Mouse (Mus musculus) small intestine, adult 2 months (tissue): ENCODE data around the gene Nt5dc3. TPM values are rescaled to one million over a fixed set of nuclear protein-coding genes. Genes with fewer than 3 reads are reported as not detected.
A peak's percentile ranks its signal among the peaks of the same experiment; 100 is the strongest.

Experiments
- H3K27ac ChIP-seq: fragments of 200-500 bp; 2 replicates; pipeline ENCODE4 v1.5.1; 2012; ENCODE audit warnings: low read depth, low read length, control low read depth, inconsistent platforms; ENCODE audit not compliant: insufficient read depth
- H3K27me3 ChIP-seq: fragments of 200-500 bp; 2 replicates; pipeline ENCODE4 v1.6.1; 2012; ENCODE audit warnings: mild to moderate bottlenecking, moderate library complexity, low read length, inconsistent platforms; ENCODE audit not compliant: control insufficient read depth, insufficient read depth
- H3K36me3 ChIP-seq: fragments of 200-500 bp; 2 replicates; pipeline ENCODE4 v1.6.1; 2012; ENCODE audit warnings: mild to moderate bottlenecking, low read length, control low read depth, inconsistent platforms; ENCODE audit not compliant: control insufficient read depth, insufficient read depth
- H3K4me1 ChIP-seq: fragments of 200-500 bp; 2 replicates; pipeline ENCODE4 v1.6.1; 2012; ENCODE audit warnings: low read length, inconsistent platforms, mixed read lengths; ENCODE audit not compliant: control insufficient read depth, insufficient read depth, insufficient read length
- H3K4me3 ChIP-seq: fragments of 200-500 bp; 2 replicates; pipeline ENCODE4 v1.5.1; 2012; ENCODE audit warnings: low read depth, mild to moderate bottlenecking, control low read depth, inconsistent platforms, low read length, moderate library complexity
- CTCF ChIP-seq: fragments of 200-500 bp; IDR thresholded peaks from 2 replicates; pipeline ENCODE4 v1.5.1; 2012; ENCODE audit warnings: low read depth, mild to moderate bottlenecking, control low read depth, inconsistent platforms, low read length, moderate library complexity, mixed read lengths; ENCODE audit not compliant: insufficient replicate concordance, insufficient read length; ENCODE audit errors: extremely low read depth
- POLR2A ChIP-seq: fragments of 200-500 bp; IDR thresholded peaks from 2 replicates; pipeline ENCODE4 v1.6.1; 2012; ENCODE audit warnings: low read depth, mild to moderate bottlenecking, control low read depth, inconsistent platforms, low read length, moderate library complexity
- WGBS: fragments of 180-500 bp; shearing (Covaris S2); methylation state at CpG from one replicate; pipeline ENCODE4 v1.1.7; 2018; 5-methylcytosine and 5-hydroxymethylcytosine counted together
- polyA plus RNA-seq: library from polyadenylated mRNA; depleted of rRNA; stranded (reverse); fragments of >200 nt; gene quantifications from 2 replicates; pipeline ENCODE4 v1.2.3, GENCODE M21; 2012

Gene Nt5dc3
- polyA plus RNA-seq, 1 experiment, result 1.8 TPM

DNA sequence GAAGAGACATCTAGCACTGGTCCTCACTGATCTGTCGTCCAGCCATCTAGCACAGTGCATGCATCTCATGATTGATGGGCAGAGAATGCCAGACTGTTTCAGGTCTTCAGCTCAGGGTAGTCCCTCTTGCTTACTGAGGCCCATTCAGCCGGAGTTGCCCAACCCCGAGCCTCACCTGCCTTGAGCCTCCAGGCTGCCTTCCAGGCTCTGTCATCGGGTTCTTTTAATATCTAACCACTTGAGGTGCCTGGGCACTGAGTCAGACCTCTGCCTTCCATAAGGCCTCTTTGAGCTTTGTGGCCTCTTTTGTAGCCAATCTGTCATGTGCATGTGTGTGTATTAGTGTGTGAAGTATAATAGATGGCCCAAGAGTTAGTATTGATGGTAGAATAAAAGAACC is 70.7 kb downstream of the Nt5dc3 start:
- Histone ChIP-seq H3K36me3 (no peaks in the 10 kb centered on the region), H3K4me1 (no peaks in the 10 kb centered on the region), H3K27ac (no peak overlapping the region), H3K4me3 (no peak overlapping the region), H3K27me3 (no peaks in the 10 kb centered on the region)
- TF ChIP-seq POLR2A (no peak), CTCF (no peak)
- 63% methylated on average over 4 of the region's 4 CpGs for WGBS

DNA sequence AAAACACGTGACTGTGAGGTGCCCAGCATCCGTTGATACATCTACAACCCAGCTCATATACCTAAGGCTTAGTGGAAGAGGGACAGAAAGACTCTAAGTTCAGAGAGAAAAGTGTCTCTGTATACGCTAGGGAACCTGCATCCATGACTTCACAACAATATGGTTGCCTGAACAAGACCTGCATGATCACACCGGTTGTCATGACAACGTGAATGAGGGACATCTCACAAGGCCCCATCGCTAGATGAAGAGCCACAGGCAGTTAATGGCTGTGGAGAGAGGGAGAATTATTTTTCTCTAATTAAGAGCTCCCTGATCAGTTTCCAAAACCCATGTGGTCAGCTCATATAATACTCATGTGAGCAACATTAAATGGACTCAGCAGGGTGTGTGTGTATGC is 73.4 kb downstream of the Nt5dc3 start:
- Histone ChIP-seq H3K4me3 (no peak overlapping the region), H3K27me3 (no peaks in the 10 kb centered on the region), H3K36me3 (no peaks in the 10 kb centered on the region), H3K4me1 (no peaks in the 10 kb centered on the region), H3K27ac (no peak overlapping the region)
- no peak for TF ChIP-seq CTCF
- no peak for TF ChIP-seq POLR2A
- 76% methylated on average over 6 of the region's 6 CpGs for WGBS

DNA sequence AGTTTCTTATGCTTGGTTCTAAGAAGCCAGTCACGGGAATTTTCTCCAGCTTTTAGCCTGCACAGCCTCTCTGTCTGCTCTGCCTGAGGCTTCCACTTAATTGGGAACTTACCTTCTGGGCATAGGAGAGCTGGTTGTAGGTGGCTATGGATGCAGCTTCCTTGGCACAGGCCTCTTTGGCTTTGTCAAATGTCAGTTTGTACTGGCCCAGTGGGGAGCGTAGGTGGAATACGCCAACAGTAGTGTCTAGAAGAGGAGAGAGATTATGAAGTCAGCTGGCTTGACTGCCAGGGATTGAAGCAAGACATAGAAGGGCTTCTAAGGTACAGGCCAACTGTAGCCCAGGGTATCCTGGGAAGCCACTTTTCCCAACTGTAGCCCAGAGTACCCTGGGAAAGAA is 74.6 kb downstream of the Nt5dc3 start:
- Histone ChIP-seq H3K4me3 (no peak overlapping the region), H3K36me3 (no peaks in the 10 kb centered on the region), H3K27ac (no peak overlapping the region), H3K4me1 (no peaks in the 10 kb centered on the region), H3K27me3 (no peaks in the 10 kb centered on the region)
- 87% methylated on average over 3 of the region's 3 CpGs for WGBS
- TF ChIP-seq CTCF, result no peak
- no peak for TF ChIP-seq POLR2A

DNA sequence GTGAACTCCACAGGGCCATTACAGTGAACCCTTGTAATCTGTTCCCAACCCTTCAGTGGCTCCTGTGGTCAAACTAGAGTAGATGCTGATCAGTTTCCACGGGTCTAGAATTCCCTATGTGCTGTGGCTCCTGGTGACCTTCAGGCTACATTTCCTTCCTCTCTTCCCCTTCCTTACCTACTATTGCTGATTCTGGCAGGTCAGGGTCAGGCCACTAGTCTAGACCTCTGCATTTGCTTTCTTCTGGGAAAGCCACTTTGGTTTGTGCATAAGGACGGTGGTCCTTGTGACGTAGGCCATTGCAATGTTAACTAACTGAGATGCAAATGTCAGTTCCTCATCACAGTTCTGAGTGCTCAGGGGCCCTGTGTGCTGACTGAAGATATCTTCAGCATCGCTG is 81.6 kb downstream of the Nt5dc3 start:
- H3K4me1 ChIP-seq, result no peaks in the 10 kb centered on the region
- no peak overlapping the region for H3K27ac ChIP-seq
- H3K4me3 ChIP-seq, result no peak overlapping the region
- TF ChIP-seq POLR2A, result no peak
- no peak for TF ChIP-seq CTCF
- H3K36me3 ChIP-seq, result no peaks in the 10 kb centered on the region
- WGBS, result 78% methylated on average over 4 of the region's 4 CpGs
- no peaks in the 10 kb centered on the region for H3K27me3 ChIP-seq

DNA sequence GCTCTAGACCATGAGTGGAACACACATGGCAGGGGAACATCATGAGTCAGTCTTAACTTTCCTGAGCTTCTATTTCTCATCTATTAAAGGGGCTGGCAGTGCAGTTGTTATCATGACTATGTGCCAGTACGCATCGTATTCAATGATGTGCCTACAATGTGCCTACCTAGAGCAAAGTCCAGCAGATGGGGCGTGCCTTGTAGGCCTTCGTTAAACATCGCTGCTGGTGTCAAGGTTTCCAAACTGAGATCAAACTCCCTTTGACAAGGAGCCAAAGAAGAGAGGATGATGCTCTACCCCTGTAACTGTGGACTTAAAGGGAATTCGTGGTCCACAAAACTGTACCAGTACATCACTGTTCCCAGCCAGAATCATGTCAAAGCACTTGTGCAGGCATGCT is 83.7 kb downstream of the Nt5dc3 start:
- 41% methylated on average over 6 of the region's 6 CpGs for WGBS
- Histone ChIP-seq H3K36me3 (no peaks in the 10 kb centered on the region), H3K27me3 (no peaks in the 10 kb centered on the region), H3K4me1 (no peaks in the 10 kb centered on the region), H3K4me3 (no peak overlapping the region), H3K27ac (no peak overlapping the region)
- no peak for TF ChIP-seq POLR2A
- no peak for TF ChIP-seq CTCF

DNA sequence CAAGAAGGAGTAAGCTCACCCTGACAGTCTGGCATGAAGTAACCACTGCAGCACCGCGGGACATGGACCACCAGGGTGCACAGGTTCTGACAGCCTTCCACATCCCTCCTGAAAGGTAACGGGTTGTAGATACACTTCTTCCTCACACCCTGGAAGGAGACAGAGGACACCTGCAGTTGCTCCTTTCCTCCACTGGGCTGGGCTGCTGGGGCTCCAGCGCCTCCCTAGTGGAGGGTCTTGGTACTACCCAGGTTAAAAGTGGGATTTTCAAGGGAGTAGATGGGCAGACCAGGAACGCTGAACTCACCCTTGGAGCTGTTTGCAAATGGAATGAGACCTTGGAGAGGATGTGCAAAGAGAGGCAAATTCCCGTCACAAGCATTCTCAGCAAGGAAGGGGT is 84.6 kb downstream of the Nt5dc3 start:
- Histone ChIP-seq H3K4me1 (no peaks in the 10 kb centered on the region), H3K4me3 (no peak overlapping the region), H3K36me3 (no peaks in the 10 kb centered on the region), H3K27ac (no peak overlapping the region), H3K27me3 (no peaks in the 10 kb centered on the region)
- 85% methylated on average over 6 of the region's 6 CpGs for WGBS
- TF ChIP-seq POLR2A, result no peak
- peak; percentile 30; the same call in 1 of the 2 replicates for TF ChIP-seq CTCF

DNA sequence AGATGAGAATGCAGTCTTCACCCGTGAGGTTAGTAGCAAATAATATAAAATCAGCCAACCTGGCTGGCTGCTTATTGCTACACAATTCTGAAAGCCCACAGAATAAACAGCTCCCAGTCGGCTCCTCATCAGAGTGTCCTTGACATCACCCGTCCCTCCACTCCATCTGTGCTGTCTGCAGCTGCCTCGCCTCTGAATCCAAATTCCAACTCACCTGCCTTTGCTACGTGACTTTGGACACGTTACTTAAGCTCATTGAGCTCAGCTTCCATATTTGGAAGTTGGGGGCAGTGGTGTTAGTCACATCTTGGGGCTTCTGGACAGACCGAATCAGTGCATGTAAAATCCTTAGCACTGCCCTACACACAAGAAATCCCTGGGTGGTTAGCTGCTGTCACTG is 93.3 kb downstream of the Nt5dc3 start:
- Histone ChIP-seq H3K4me3 (no peak overlapping the region), H3K27me3 (no peaks in the 10 kb centered on the region), H3K27ac (no peak overlapping the region), H3K36me3 (no peaks in the 10 kb centered on the region), H3K4me1 (no peaks in the 10 kb centered on the region)
- no peak for TF ChIP-seq CTCF
- no peak for TF ChIP-seq POLR2A
- 47% methylated on average over 7 of the region's 7 CpGs for WGBS

DNA sequence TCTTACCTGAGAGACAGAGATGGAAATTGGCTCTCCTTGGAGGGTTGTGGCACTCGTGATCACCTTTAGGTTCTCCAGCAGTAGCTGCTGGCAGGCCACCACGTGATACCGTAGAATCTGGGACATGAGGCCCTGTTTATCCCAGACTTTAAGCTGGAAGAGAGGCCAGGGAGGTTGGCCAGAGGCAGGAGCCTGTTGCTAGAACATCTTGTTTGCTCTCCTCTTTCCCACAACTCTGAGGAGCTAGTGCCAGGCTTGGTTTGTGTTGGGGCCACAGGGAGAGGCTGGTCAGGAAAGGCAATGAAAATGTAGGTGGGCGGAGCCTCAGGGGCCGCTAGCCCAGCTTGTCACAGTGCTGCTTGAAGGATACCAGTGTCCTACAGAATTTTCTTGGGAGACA is 93.8 kb downstream of the Nt5dc3 start:
- H3K4me1 ChIP-seq, result no peaks in the 10 kb centered on the region
- TF ChIP-seq POLR2A (no peak), CTCF (no peak)
- WGBS, result 59% methylated on average over 5 of the region's 5 CpGs
- no peak overlapping the region for H3K27ac ChIP-seq
- H3K36me3 ChIP-seq, result no peaks in the 10 kb centered on the region
- no peak overlapping the region for H3K4me3 ChIP-seq
- no peaks in the 10 kb centered on the region for H3K27me3 ChIP-seq
